Mouse (Mus musculus) hindbrain, postnatal 0 days (tissue): ENCODE measurements around the gene Ctnnal1. TPM values are rescaled to one million over a fixed set of nuclear protein-coding genes. Genes with fewer than 3 reads are reported as not detected.

ENCODE experiments used
- ATAC-seq: fragments of 200-750 bp; cut with Nextera tagmentation; 2 replicates; pipeline ENCODE4 v1.8.0; 2017; ENCODE audit warnings: mild to moderate bottlenecking, moderate TSS enrichment, moderate library complexity
- DNase-seq: peaks from one replicate; pipeline ENCODE4 v3.0.0-alpha.2; 2015; ENCODE audit warnings: low spot score
- H3K27ac ChIP-seq: fragments of 300-500 bp; sonication (generic); 2 replicates; pipeline ENCODE4 v1.5.1; 2014; ENCODE audit warnings: mild to moderate bottlenecking
- H3K27me3 ChIP-seq: fragments of 300-500 bp; sonication (generic); 2 replicates; pipeline ENCODE4 v1.6.1; 2014; ENCODE audit warnings: low read length, mixed read lengths; ENCODE audit not compliant: insufficient read depth
- H3K36me3 ChIP-seq: fragments of 300-500 bp; sonication (generic); 2 replicates; pipeline ENCODE4 v1.6.1; 2014; ENCODE audit warnings: low read length, mixed read lengths; ENCODE audit not compliant: insufficient read depth
- H3K4me1 ChIP-seq: fragments of 300-500 bp; sonication (generic); 2 replicates; pipeline ENCODE4 v1.6.1; 2014; ENCODE audit warnings: antibody characterized with exemption, low read length, mixed read lengths; ENCODE audit not compliant: insufficient read depth
- H3K4me2 ChIP-seq: fragments of 300-500 bp; sonication (generic); 2 replicates; pipeline ENCODE4 v1.6.1; 2014; ENCODE audit warnings: low read depth, mild to moderate bottlenecking, low read length, moderate library complexity, mixed read lengths
- H3K4me3 ChIP-seq: fragments of 300-500 bp; sonication (generic); 2 replicates; pipeline ENCODE4 v1.5.1; 2014; ENCODE audit warnings: low read length
- H3K9ac ChIP-seq: fragments of 300-500 bp; sonication (generic); replicated peaks from 2 replicates; pipeline ENCODE4 v1.6.1; 2014; ENCODE audit warnings: mild to moderate bottlenecking, low read length, moderate library complexity, mixed read lengths
- H3K9me3 ChIP-seq: fragments of 300-500 bp; sonication (generic); 2 replicates; pipeline ENCODE4 v1.6.1; 2016; ENCODE audit warnings: low read length, mixed read lengths
- CTCF ChIP-seq: IDR thresholded peaks from 2 replicates; pipeline ENCODE4 v1.5.1; 2016; ENCODE audit warnings: antibody characterized with exemption, control low read depth, low read depth
- WGBS: fragments of 180-500 bp; shearing (Covaris S2); extraction: QIAGEN DNeasy Blood & Tissue Kit; methylation state at CpG from one replicate; pipeline ENCODE4 v1.1.7; 2014; 5-methylcytosine and 5-hydroxymethylcytosine counted together
- polyA plus RNA-seq: library from polyadenylated mRNA; unstranded; fragments of >200 nt; fragmentation: Nextera tagmentation; extraction: Ambion mirVana; gene quantifications from 2 replicates; pipeline ENCODE4 v1.2.1, GENCODE M21; 2015
- total RNA-seq: library from RNA; depleted of rRNA; stranded (reverse); fragments of >200 nt; gene quantifications from 2 replicates; pipeline ENCODE4 v1.2.3, GENCODE M21; 2014

The Ctnnal1 gene
- total and polyA plus RNA-seq, 2 experiments from 2014 or later: 16.3 to 17.8 TPM

GRCm38 (mm10) chr4:56831998-56832397 lies 33.0 kb downstream of the Ctnnal1 start:
- ATAC-seq: no peak
- H3K4me3 ChIP-seq: no peak overlapping the region
- DNase-seq: no peak
- H3K4me1 ChIP-seq: no peaks in the 10 kb centered on the region
- no peak for TF ChIP-seq CTCF
- peaks cover 34% of the 10 kb centered on the region for H3K36me3 ChIP-seq
- WGBS: 82% methylated on average over 7 of the region's 7 CpGs
- no peaks in the 10 kb centered on the region for H3K9me3 ChIP-seq
- no peak overlapping the region for H3K4me2 ChIP-seq
- H3K27ac ChIP-seq: no peak overlapping the region
- no peak overlapping the region for H3K9ac ChIP-seq
- H3K27me3 ChIP-seq: no peaks in the 10 kb centered on the region

GRCm38 (mm10) chr4:56831013-56831609 lies 33.9 kb downstream of the Ctnnal1 start:
- Histone ChIP-seq H3K36me3 (peaks cover 40% of the 10 kb centered on the region), H3K4me2 (no peak overlapping the region), H3K27me3 (no peaks in the 10 kb centered on the region), H3K9ac (no peak overlapping the region), H3K9me3 (no peaks in the 10 kb centered on the region), H3K4me3 (no peak overlapping the region), H3K27ac (no peak overlapping the region), H3K4me1 (no peaks in the 10 kb centered on the region)
- TF ChIP-seq CTCF: no peak
- DNase-seq (no peak), ATAC-seq (no peak)
- WGBS: 52% methylated on average over 13 of the region's 13 CpGs

GRCm38 (mm10) chr4:56829511-56829921 lies 35.5 kb downstream of the Ctnnal1 start:
- Histone ChIP-seq H3K9me3 (no peaks in the 10 kb centered on the region), H3K4me3 (no peak overlapping the region), H3K4me1 (no peaks in the 10 kb centered on the region), H3K27ac (peak overlapping the region; percentile 41; the same call in 1 of the 2 replicates), H3K9ac (no peak overlapping the region), H3K27me3 (no peaks in the 10 kb centered on the region), H3K4me2 (no peak overlapping the region), H3K36me3 (peaks cover 39% of the 10 kb centered on the region; the same call in 1 of the 2 replicates)
- ATAC-seq (peak; percentile 69; the same call in 1 of the 2 replicates), DNase-seq (peak; percentile 15)
- 31% methylated on average over 7 of the region's 7 CpGs for WGBS
- no peak for TF ChIP-seq CTCF

- Histone ChIP-seq H3K27me3 (no peaks in the 10 kb centered on the region), H3K4me2 (no peak overlapping the region), H3K27ac (no peak overlapping the region), H3K4me1 (no peaks in the 10 kb centered on the region), H3K4me3 (no peak overlapping the region), H3K36me3 (peaks cover 36% of the 10 kb centered on the region; the same call in 1 of the 2 replicates), H3K9ac (no peak overlapping the region), H3K9me3 (no peaks in the 10 kb centered on the region)
- 72% methylated on average over 3 of the region's 3 CpGs for WGBS
- no peak for TF ChIP-seq CTCF
- no peak for ATAC-seq
- no peak for DNase-seq
Observed at GRCm38 (mm10) chr4:56828932-56829331, 36.1 kb downstream of the Ctnnal1 start.

GRCm38 (mm10) chr4:56824231-56824630 lies 40.8 kb downstream of the Ctnnal1 start:
- DNase-seq (no peak), ATAC-seq (no peak)
- H3K9me3 ChIP-seq: no peaks in the 10 kb centered on the region
- H3K27me3 ChIP-seq: no peaks in the 10 kb centered on the region
- no peak overlapping the region for H3K27ac ChIP-seq
- 89% methylated on average over 9 of the region's 9 CpGs for WGBS
- no peak overlapping the region for H3K4me3 ChIP-seq
- H3K36me3 ChIP-seq: peaks cover 21% of the 10 kb centered on the region; the same call in 1 of the 2 replicates
- TF ChIP-seq CTCF: no peak
- H3K4me2 ChIP-seq: no peak overlapping the region
- H3K4me1 ChIP-seq: no peaks in the 10 kb centered on the region
- H3K9ac ChIP-seq: no peak overlapping the region

- Histone ChIP-seq H3K27me3 (no peaks in the 10 kb centered on the region), H3K9ac (no peak overlapping the region), H3K9me3 (no peaks in the 10 kb centered on the region), H3K4me3 (no peak overlapping the region), H3K36me3 (peaks cover 6% of the 10 kb centered on the region; the same call in 1 of the 2 replicates), H3K4me2 (no peak overlapping the region), H3K27ac (no peak overlapping the region), H3K4me1 (no peaks in the 10 kb centered on the region)
- peak; percentile 74 for TF ChIP-seq CTCF
- DNase-seq (peak; percentile 49), ATAC-seq (peak; percentile 62; the same call in 1 of the 2 replicates)
Observed at GRCm38 (mm10) chr4:56820017-56820550, 44.9 kb downstream of the Ctnnal1 start.

- H3K9ac ChIP-seq: no peak overlapping the region
- no peaks in the 10 kb centered on the region for H3K27me3 ChIP-seq
- TF ChIP-seq CTCF: no peak
- no peaks in the 10 kb centered on the region for H3K4me1 ChIP-seq
- H3K27ac ChIP-seq: no peak overlapping the region
- H3K9me3 ChIP-seq: no peaks in the 10 kb centered on the region
- H3K4me3 ChIP-seq: no peak overlapping the region
- DNase-seq (no peak), ATAC-seq (no peak)
- WGBS: 88% methylated on average over 8 of the region's 8 CpGs
- H3K36me3 ChIP-seq: peaks cover 22% of the 10 kb centered on the region; the same call in 1 of the 2 replicates
- no peak overlapping the region for H3K4me2 ChIP-seq
Observed at GRCm38 (mm10) chr4:56815131-56815530, 49.9 kb downstream of the Ctnnal1 start.
